Mouse (Mus musculus): Measurements from ENCODE around the gene Opalin. TPM values are rescaled to one million over a fixed set of nuclear protein-coding genes. Genes with fewer than 3 reads are reported as not detected.

Gene Opalin
- not detected in 2 replicates for polyA plus RNA-seq (2012; rRNA removed)

DNA sequence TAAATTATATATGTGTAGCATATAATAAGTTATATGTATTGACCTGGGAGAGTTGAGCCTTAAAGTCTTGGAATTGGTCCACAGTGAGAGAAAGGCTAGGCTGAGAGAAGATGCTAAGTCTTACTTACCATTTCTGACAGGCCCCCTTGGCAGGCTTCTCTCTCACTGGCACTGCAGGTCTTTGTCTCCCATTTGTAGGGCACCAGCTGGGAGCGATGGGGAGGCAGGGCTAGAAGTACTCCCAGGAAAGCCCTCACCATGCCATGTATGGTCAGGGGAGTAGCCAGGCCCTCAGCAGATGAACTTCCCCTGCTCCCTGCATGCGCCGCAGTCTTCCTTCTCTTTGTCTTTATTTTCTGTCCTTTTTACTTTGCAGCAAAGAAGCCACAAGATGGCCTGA is at the start of gene Opalin:
Opalin (minus strand) TSS at position 208 of the 400 bp plus-strand sequence.
- DNase-seq (ENCODE audit: low read depth) = no peak

DNA sequence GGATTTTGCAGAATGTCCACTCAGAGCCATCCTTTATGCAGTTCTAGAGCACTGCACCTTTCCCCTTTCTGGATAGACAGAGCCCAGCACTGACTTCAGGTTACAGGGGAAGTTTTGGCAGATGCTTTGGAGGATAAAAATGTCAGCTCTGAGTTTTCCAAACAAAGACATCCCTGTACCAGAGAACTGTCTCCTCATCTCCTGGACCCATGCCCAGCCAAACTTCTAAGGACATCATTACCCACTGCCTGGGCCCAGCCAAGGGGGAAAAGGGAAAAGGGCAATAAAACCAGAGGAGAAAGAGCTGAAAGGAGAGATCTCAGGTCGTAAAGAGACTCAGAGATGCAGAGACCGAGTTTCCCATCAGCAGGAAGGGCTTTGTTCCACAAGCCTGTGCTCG is 46.1 kb upstream of the Opalin start:
- no peak for DNase-seq (ENCODE audit: low read depth)

DNA sequence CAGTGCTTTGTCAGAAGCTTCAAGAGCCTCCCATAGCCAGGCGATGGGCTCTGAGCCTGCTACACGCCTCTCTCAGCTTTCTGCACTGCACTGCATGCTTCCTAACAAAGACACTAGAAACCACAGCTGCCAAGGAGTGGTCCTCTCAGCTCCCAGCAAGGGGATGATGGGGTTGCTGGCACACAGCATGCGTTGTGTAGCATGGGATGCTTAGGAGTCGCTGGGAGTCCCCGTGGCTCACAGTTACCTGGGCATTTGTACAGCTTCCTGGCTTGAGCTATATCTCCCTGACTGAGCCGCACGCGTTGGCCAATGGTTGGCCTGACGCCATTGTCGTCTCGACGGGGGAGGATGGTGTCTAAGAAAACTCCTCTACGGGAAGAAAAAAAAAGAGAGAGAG is 43.0 kb upstream of the Opalin start:
- no peak for DNase-seq (ENCODE audit: low read depth)

DNA sequence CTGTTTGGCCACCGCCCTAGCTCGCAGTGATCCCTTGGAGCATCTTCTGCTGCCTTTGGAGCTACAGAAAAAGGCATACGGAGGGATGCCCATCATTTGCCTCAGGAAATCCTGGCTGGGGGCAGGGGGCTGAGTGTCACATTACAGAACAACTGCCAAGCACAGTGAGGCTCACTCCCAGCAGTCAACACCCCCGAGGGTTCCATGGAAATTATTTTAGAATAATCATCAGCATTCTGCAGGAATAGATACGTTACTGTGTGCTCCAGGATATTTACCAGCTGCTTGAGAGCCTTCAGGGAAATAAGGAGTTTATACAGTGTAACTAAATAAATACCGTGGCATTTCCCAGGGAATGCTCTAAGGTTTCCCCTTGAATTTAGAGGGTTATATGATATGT is 41.4 kb upstream of the Opalin start:
- DNase-seq (ENCODE audit: low read depth) = no peak

DNA sequence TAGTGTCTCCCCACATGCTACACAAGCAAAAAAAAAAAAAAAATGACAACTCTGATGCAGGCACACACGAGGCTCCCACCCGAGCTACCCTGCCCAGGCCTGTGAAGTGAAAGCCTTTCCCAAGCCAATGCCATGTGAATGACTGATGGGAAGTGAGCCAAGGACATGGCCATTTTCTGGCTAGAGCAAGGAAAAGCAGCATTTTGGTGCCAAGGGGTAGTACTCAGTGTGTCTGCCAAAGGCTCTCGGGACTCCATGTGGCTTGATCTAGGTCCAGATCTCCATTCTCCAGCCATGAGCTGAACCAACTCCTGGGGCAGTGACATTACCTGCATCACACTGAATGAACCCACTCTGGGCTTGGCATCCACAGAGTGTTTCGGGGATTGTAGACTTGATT is 40.4 kb upstream of the Opalin start:
- DNase-seq (ENCODE audit: low read depth) = peak; percentile 38

DNA sequence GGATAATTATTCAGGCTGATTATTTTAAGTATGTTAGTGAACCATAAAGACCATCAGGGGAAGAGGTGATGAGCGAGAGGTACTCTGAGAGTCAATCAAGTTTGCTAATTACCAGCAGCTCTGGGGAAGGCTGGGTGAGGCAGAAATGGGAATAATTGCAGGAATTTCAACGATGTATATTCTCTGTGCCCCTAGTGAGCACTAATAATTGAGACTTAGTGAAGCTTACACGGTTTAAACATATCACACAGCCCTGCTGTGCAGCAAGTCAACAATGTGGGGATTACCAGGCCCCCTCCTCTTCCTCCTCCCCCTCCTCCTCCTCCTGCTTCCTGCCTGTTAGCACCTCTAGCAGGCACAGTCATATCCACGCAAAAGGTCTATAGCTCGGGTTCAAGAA is 37.7 kb upstream of the Opalin start:
- DNase-seq (ENCODE audit: low read depth) = no peak

DNA sequence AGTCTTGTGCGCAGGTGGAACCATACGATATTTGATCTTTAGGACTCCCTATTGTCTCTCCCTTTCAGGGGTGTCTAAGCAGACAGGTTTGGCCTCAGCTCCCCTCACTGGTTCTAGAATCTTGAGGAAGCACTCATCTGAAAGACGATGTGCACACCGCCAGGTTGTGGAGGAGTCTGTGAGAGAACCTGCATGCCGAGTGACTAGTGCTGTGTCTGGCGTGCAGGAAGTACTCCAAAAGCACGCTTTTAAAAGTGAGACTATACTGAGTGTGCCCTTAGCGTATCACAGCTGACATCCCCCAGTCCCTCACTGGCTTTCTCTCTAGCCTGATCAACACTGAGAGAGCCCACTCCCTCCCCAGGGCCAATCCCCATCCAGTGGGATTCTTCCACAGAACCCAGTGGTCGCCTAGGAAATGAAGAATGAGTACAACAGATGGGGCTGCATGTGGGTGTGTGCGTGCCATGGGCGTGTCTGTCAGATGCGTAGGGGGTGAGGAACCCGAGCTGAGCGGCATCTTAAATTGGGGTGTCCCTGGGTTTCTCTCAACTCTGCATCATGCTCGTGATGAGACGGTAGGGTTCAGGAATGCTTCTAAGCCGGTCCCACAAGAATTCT is 37.1 kb upstream of the Opalin start:
- no peak for DNase-seq (ENCODE audit: low read depth)

DNA sequence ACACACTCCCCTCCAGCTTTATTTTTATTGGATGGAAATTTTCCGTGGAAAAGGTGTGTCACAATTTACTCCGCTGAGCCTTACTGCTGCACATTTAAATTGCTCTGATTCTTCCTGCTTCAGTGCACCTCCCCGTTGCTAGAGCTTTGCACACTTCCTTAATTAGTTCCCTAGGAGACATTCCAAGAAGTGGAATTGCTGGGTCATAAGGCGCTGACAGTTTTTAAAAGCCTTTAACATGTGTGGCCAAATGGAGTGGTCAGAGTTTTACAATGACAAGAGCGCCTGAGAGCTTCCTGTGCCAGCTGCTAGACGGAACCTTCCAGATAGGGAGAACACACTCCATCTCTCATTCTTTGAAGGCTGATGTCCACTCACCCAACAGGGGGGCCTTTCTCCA is 35.7 kb upstream of the Opalin start:
- no peak for DNase-seq (ENCODE audit: low read depth)

DNA sequence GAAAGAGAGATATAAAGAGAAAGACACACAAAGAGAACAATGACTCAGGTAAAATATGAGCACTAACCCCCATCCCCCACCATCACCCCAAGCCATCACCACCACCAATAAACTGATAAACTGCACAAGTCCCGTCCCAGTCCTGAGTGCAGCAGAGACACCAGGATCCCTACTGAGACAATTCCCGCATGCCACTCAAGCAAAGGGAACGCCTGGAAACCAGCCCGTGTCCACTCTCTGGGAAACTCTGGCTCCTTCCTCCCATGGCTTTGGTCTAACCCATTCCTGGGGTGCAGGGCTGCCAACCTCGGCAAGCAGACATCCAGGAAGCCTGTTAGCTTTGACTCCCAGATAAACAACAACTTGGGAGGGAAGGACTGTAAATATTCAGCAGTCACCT is 33.1 kb upstream of the Opalin start:
- no peak for DNase-seq (ENCODE audit: low read depth)

DNA sequence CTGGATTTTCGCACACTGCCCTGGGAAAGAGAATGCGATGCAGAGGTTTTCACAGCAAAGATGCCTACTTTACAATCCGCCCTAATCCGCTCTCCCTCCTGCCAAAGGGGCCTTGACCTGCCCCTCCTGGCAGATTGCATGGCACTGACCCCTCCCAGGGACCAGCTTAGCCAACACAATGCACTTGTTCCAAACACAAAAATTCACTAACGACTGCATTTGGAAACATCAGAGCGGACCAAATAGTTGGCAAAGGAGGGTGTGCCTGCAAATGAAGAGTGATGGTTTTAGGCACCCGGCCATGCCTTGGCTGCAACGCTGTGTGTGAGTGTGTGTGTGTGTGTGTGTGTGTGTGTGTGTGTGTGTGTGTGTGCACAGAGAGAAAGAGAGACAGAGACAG is 32.6 kb upstream of the Opalin start:
- DNase-seq (ENCODE audit: low read depth) = no peak

DNA sequence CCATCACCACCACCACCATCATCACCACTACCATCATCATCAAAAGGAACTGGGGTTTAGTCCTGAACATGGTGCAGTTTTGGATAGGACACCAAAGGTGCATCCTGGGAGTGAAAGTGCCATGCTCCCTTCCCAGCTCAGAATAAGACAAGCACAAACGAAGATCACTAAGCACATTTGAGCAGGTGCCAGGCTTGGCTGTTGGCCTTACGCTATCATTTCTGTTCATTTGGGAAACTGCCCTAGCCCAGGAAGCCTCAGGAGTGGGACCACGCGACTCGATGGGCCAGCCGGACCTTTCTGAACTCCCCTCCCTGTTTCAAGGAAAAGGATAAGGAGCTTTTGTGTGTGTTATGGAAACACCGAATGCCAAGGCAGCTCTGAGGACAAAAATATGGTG is 31.8 kb upstream of the Opalin start:
- no peak for DNase-seq (ENCODE audit: low read depth)

DNA sequence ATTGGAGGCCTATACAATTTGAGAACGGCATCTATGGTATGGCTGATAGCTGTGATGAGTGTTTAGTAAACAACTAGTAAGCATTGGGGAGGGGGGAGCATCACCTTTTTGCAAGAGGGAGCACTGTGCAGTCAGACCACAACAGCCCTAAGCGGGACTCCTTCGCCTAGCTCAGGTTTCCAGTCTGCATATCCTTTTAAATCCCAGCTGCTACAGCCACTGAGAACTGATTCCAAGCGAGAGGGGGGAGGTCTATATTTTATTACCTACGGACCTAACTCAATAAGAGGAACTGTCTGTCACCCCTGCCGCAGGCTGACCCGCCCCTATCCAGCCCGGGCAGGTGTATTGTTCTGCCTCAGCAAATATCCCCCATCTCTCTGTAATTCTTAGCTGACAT is 30.6 kb upstream of the Opalin start:
- no peak for DNase-seq (ENCODE audit: low read depth)

DNA sequence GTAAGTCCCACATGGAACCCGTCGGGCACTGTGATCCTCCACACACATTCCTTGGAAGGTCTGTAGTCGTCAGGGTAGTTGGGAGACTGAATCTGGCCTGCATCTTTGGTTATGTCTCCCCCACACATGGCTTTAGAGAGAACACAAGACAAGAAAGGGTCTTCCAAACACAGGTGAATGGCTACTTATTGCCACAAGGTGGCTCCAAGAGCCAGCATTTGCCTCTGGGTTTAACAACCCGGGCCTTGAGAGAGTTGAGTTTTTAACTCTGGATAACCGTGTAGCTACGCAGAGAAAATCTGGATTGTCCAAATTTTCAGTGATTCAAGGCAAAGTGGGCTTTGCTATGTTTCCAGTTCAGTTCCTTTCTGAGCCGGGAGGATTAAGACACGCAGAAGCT is 28.0 kb upstream of the Opalin start:
- no peak for DNase-seq (ENCODE audit: low read depth)

DNA sequence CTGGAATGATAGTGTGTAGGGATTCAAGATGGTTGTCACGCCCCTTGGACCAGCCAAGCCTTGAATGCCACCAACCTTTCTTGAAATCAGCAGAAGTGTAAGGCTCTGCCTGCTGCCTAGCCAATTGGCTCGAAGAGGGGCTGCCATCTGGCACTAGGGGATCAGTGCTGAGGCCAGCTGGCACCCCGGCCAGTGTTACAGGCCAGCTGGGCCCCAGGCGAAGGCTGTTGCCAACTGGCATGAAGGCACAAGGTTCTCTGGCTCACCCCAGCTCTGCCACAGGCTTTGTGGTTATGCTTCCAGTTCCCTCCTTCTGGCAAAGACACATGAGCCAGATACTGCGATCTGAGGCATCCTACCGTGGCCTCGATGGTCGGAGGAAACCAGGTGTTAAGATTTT is 24.5 kb upstream of the Opalin start:
- peak; percentile 63 for DNase-seq (ENCODE audit: low read depth)

DNA sequence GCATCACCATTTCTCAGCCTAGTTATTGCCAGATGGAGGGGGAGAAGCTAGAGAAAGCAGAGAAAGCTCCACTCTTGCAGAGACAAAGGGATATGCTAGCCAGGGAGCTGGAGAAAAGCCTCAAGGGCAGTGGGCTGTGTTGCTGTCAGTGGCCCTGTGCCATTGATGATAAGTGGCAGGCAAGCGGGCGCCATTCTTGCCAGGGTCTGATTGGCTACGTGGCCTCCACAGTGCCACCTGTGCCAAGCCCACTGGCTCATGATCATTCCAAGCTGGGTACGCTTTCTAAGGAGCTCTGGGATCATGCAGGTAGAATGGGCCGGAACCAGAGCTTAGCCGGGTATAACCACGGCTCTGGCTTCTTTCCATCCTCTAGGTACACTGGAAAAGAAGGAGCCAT is 23.9 kb upstream of the Opalin start:
- DNase-seq (ENCODE audit: low read depth) = no peak

DNA sequence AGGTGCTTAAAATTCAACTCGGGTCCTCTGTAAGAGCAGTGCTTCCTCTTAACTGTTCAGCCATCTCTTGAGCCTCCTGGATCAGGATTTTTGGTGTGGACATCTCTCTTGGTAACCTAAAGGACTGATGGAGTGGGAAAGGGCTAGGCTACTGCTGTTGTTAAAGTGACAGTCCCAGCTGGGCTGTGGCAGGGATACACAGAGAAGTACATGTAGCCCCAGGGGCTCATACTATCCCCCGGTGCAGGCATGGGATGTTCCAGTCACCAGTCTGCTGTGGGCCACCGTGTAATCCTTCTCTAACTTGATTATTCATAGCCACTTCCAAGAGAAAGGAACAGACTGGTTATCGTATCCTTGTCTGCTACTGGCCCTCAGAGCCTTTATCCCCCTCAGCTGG is 20.1 kb upstream of the Opalin start:
- DNase-seq (ENCODE audit: low read depth) = no peak

DNA sequence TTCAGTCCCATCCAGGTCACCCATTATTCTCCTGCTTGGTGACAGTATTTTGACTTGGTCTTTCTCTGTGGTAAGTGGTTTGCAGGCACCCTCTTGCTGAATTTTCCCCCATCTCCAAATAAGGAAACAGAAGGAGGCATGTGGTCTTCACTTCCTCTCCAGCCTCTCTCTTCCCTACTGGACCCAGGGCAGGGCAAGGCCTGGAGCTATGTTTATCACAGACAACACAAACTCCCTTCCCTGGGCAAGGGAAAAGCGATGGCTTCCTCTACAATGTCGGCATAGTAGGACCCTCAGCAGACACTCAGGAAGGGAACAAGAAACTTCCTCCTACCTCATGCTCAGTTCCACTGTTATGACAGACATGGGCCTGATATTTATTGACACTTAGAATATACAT is 15.0 kb upstream of the Opalin start:
- DNase-seq (ENCODE audit: low read depth) = no peak

DNA sequence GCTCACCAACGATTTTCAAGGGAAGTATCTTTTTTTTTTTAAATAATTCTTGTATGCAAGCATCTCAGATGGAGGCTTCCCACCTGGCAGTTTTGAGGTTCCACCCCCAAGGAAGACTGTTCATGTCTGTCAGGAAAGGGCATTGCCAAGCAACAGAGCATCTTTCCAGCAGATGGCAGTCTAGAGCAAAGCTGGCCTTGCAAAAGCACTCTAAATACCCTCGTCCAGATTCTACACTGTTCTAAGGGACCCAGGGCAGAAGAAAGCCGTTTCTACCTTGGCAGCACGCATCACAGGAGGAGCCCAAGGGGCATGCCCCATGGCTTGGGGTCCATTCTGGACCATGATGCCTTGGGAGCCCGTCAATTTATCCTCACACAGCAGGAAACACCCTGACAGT is 12.9 kb upstream of the Opalin start:
- no peak for DNase-seq (ENCODE audit: low read depth)

DNA sequence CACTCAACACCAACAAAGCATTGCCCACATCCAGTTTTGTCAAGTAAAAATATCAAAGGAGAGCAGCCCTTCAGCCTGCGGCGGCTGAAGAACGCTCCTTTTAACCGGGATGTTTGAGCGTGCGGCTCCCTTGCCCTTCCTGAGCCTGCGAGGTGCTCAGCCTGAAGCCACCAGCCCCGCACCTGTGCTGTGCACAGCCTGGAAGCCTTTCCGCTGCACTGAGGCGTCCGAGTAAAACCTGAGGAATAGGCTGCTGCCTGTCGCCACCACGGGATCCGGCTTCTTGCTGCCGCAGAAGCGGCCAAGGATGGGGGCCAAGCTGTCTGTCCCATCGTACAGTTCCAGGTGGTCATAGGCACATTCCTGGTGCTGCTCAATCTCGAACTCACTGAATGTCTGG is 11.6 kb upstream of the Opalin start:
- no peak for DNase-seq (ENCODE audit: low read depth)

DNA sequence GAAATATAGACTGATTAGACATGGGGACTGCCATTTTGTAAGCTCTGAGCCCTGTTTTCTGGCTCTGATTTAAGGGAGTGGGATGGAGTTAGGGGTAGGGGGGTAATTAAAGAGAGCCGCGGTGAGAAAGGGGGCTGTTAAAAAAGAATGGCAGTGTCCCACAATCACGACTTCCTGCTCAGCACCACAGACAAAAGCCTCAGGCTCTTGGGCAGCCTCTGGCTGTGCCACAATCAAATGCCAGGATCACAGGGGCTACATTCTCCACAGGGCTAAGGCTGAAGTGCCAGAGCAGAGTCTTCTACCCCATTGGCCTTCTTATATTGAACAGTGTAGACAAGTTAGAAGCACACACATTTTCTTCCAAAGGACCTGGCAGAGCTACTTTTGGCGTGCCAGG is 11.0 kb upstream of the Opalin start:
- no peak for DNase-seq (ENCODE audit: low read depth)

DNA sequence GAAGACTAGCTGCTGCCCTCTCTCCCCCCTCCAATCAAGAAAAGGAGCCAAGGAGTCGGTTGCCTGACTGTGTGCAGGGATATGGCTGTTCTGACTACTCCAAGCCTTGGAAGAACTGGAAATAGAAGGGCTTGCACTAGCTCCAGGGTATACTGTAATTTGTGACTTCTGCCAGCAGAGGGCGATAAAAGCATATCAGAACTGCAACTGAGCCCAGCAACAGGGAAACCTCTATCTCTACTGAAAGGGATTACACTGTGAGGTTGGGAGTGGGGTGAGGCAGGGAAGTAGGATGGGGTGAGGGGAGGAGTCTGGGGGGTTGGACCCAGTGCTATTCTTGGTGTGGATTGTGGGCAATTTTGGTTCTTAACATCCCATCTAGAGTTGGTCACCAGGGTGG is 9.8 kb upstream of the Opalin start:
- no peak for DNase-seq (ENCODE audit: low read depth)

DNA sequence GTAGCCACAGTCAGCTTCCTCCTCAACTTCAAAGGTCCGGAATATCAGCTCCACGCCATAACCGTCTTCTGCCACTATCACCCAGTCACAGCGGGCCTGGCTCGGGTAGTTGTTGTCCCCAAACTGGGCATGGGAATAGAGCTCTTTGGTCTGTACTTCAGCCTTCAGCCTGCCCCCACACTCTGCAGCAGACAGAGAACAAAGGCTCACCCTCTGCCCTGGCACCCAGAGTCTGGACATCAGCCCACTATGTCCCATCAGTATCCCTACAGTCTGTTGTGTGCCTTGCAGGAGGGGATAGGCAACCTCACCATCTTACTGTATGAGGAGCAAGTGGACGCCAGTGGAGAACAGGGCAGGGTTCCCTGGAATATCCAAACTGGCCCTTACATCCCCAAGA is 9.4 kb upstream of the Opalin start:
- DNase-seq (ENCODE audit: low read depth) = no peak

DNA sequence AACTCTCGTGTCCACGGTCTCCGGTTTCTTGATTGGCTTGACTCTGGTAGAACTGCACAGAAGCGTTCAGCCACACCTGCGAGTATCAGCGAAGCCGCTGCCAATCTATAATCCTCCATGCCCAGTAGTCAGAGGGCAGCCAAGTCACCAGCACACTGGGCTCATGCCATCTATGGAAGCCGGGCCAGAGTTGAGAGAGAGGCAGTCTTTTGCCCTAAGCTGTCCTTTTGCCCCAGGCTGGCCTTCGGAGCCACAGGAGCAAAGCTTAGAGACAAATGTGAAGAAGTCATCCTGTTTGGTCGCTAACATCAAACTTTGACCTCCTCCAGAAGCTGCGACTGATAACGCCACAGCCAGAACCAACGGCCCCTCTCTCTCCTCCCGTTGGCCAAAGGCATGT is 6.7 kb upstream of the Opalin start:
- DNase-seq (ENCODE audit: low read depth) = no peak

DNA sequence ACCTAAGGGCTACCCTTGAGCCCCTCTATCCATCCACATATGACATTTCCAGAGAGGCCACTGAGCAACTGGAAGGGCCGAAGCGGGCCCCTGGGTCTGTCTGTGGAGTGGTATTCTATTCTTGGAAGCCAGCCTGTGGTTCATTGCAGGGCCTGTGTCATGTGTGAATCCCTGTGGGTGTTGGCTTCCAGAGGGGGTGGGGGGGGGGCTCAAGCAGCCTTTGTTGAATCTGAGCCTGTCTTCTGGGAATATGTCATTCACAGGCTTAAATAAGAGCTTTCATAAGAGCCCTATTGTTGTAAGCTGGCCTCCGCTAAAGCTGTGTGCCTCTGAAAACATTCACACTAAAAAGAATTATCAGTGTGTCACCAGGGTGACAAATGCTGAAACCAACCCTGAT is 4.7 kb upstream of the Opalin start:
- no peak for DNase-seq (ENCODE audit: low read depth)

Data from gonadal fat pad, adult 2 months (tissue).